Mouse (Mus musculus): ENCODE measurements around the gene Fkbp7. TPM values are rescaled to one million over a fixed set of nuclear protein-coding genes. Genes with fewer than 3 reads are reported as not detected.
A peak's percentile ranks its signal among the peaks of the same experiment; 100 is the strongest.

The Fkbp7 gene
- polyA plus RNA-seq, 1 experiment from 2014 or later: 14.1 TPM

GRCm38 (mm10) chr2:76682301-76682700 is 9.4 kb upstream of the Fkbp7 start:
- Histone ChIP-seq H3K36me3 (peaks cover 57% of the 10 kb centered on the region), H3K9ac (no peak overlapping the region), H3K27me3 (no peaks in the 10 kb centered on the region), H3K27ac (replicated peaks) (no peak overlapping the region), H3K4me1 (replicated peaks) (peaks cover 3% of the 10 kb centered on the region; the same call in 1 of the 2 replicates), H3K4me2 (no peak overlapping the region), H3K9me3 (no peaks in the 10 kb centered on the region), H3K4me3 (no peak overlapping the region)
- WGBS: 85% methylated on average over 8 of the region's 8 CpGs
- no peak for ATAC-seq (ENCODE audit: low FRiP score, low read depth)

- 51% methylated on average over 13 of the region's 13 CpGs for WGBS
- Histone ChIP-seq H3K4me1 (replicated peaks) (peaks cover 35% of the 10 kb centered on the region), H3K9me3 (no peaks in the 10 kb centered on the region), H3K9ac (peak overlapping the region; percentile 81), H3K4me3 (peak overlapping the region; percentile 95), H3K27me3 (no peaks in the 10 kb centered on the region), H3K4me2 (peak overlapping the region; percentile 81), H3K36me3 (peaks cover 6% of the 10 kb centered on the region; the same call in 1 of the 2 replicates), H3K27ac (replicated peaks) (no peak overlapping the region)
- ATAC-seq (ENCODE audit: low FRiP score, low read depth): no peak
Observed at GRCm38 (mm10) chr2:76676401-76677226, 3.7 kb upstream of the Fkbp7 start.

- 14% methylated on average over 4 of the region's 4 CpGs for WGBS
- Histone ChIP-seq H3K9me3 (no peaks in the 10 kb centered on the region), H3K27me3 (no peaks in the 10 kb centered on the region), H3K9ac (peak overlapping the region; percentile 81), H3K4me1 (replicated peaks) (peaks cover 39% of the 10 kb centered on the region), H3K36me3 (peaks cover 6% of the 10 kb centered on the region; the same call in 1 of the 2 replicates), H3K27ac (replicated peaks) (no peak overlapping the region), H3K4me2 (peak overlapping the region; percentile 81), H3K4me3 (peak overlapping the region; percentile 95)
- ATAC-seq (ENCODE audit: low FRiP score, low read depth): no peak
Observed at GRCm38 (mm10) chr2:76675949-76676348, 3.0 kb upstream of the Fkbp7 start.

- peak; percentile 72 for ATAC-seq (ENCODE audit: low FRiP score, low read depth)
- peaks cover 39% of the 10 kb centered on the region for H3K4me1 ChIP-seq (replicated peaks)
- peak overlapping the region; percentile 81 for H3K4me2 ChIP-seq
- H3K9me3 ChIP-seq: no peaks in the 10 kb centered on the region
- peaks cover 2% of the 10 kb centered on the region; the same call in 1 of the 2 replicates for H3K36me3 ChIP-seq
- H3K27ac ChIP-seq (replicated peaks): peak overlapping the region; percentile 81
- peak overlapping the region; percentile 95 for H3K4me3 ChIP-seq
- WGBS: 1% methylated on average over 31 of the region's 44 CpGs
- H3K27me3 ChIP-seq: no peaks in the 10 kb centered on the region
- H3K9ac ChIP-seq: peak overlapping the region; percentile 81
Observed at GRCm38 (mm10) chr2:76675451-76675850, 2.5 kb upstream of the Fkbp7 start.

- Histone ChIP-seq H3K27ac (replicated peaks) (peak within 1 kb of the TSS; percentile 81), H3K9ac (peak within 1 kb of the TSS; percentile 81), H3K4me1 (replicated peaks) (peaks cover 39% of the 10 kb centered on the region), H3K27me3 (no peaks in the 10 kb centered on the region), H3K36me3 (no peaks in the 10 kb centered on the region), H3K4me3 (peak within 1 kb of the TSS; percentile 95), H3K9me3 (no peaks in the 10 kb centered on the region), H3K4me2 (peak within 1 kb of the TSS; percentile 81)
- 4% methylated on average over 43 of the region's 52 CpGs for WGBS
- peak; percentile 87 for ATAC-seq (ENCODE audit: low FRiP score, low read depth)
Observed at GRCm38 (mm10) chr2:76674725-76675427, 2.0 kb upstream of the Fkbp7 start, which contains the start of gene Plekha3. TSS of gene Plekha3 (plus strand) at chr2:76675281.

GRCm38 (mm10) chr2:76673472-76674081 is 661 bp upstream of the Fkbp7 start:
- H3K4me2 ChIP-seq: peak overlapping the region; percentile 58
- peak overlapping the region; percentile 56 for H3K27ac ChIP-seq (replicated peaks)
- no peaks in the 10 kb centered on the region for H3K36me3 ChIP-seq
- H3K9ac ChIP-seq: no peak overlapping the region
- H3K4me3 ChIP-seq: peak overlapping the region; percentile 38
- H3K27me3 ChIP-seq: no peaks in the 10 kb centered on the region
- ATAC-seq (ENCODE audit: low FRiP score, low read depth): no peak
- WGBS: 31% methylated on average over 7 of the region's 7 CpGs
- H3K4me1 ChIP-seq (replicated peaks): peaks cover 40% of the 10 kb centered on the region
- H3K9me3 ChIP-seq: no peaks in the 10 kb centered on the region

GRCm38 (mm10) chr2:76672134-76672745 is 676 bp downstream of the Fkbp7 start:
- peak overlapping the region; percentile 37 for H3K9ac ChIP-seq
- peak overlapping the region; percentile 38 for H3K4me3 ChIP-seq
- no peaks in the 10 kb centered on the region for H3K27me3 ChIP-seq
- H3K4me2 ChIP-seq: peak overlapping the region; percentile 58
- no peaks in the 10 kb centered on the region for H3K36me3 ChIP-seq
- WGBS: 38% methylated on average over 9 of the region's 9 CpGs
- H3K27ac ChIP-seq (replicated peaks): peak overlapping the region; percentile 56
- ATAC-seq (ENCODE audit: low FRiP score, low read depth): no peak
- H3K9me3 ChIP-seq: no peaks in the 10 kb centered on the region
- peaks cover 39% of the 10 kb centered on the region for H3K4me1 ChIP-seq (replicated peaks)

- Histone ChIP-seq H3K27ac (replicated peaks) (no peak overlapping the region), H3K4me1 (replicated peaks) (peaks cover 34% of the 10 kb centered on the region), H3K36me3 (no peaks in the 10 kb centered on the region), H3K4me3 (peak overlapping the region; percentile 38), H3K4me2 (peak overlapping the region; percentile 58), H3K9ac (no peak overlapping the region), H3K9me3 (no peaks in the 10 kb centered on the region), H3K27me3 (no peaks in the 10 kb centered on the region)
- 82% methylated on average over 6 of the region's 6 CpGs for WGBS
- no peak for ATAC-seq (ENCODE audit: low FRiP score, low read depth)
Observed at GRCm38 (mm10) chr2:76671641-76672040, 1.3 kb downstream of the Fkbp7 start.

GRCm38 (mm10) chr2:76667200-76667599 is 5.7 kb downstream of the Fkbp7 start:
- H3K4me2 ChIP-seq: no peak overlapping the region
- no peak for ATAC-seq (ENCODE audit: low FRiP score, low read depth)
- H3K9ac ChIP-seq: no peak overlapping the region
- WGBS: 87% methylated on average over 5 of the region's 5 CpGs
- no peak overlapping the region for H3K4me3 ChIP-seq
- no peak overlapping the region for H3K27ac ChIP-seq (replicated peaks)
- peaks cover 13% of the 10 kb centered on the region for H3K4me1 ChIP-seq (replicated peaks)
- no peaks in the 10 kb centered on the region for H3K9me3 ChIP-seq
- H3K27me3 ChIP-seq: no peaks in the 10 kb centered on the region
- peaks cover 10% of the 10 kb centered on the region for H3K36me3 ChIP-seq

- no peak overlapping the region for H3K4me2 ChIP-seq
- no peak for ATAC-seq (ENCODE audit: low FRiP score, low read depth)
- WGBS: 96% methylated on average over 7 of the region's 7 CpGs
- H3K4me3 ChIP-seq: no peak overlapping the region
- H3K4me1 ChIP-seq (replicated peaks): 0 out of 2 replicates have a peak, but pooled peaks cover 3% of the 10 kb centered on the region
- H3K9ac ChIP-seq: no peak overlapping the region
- no peaks in the 10 kb centered on the region for H3K9me3 ChIP-seq
- no peak overlapping the region for H3K27ac ChIP-seq (replicated peaks)
- H3K36me3 ChIP-seq: peaks cover 10% of the 10 kb centered on the region
- no peaks in the 10 kb centered on the region for H3K27me3 ChIP-seq
Observed at GRCm38 (mm10) chr2:76665531-76665930, 7.4 kb downstream of the Fkbp7 start.

- Histone ChIP-seq H3K4me1 (replicated peaks) (no peaks in the 10 kb centered on the region), H3K36me3 (peaks cover 3% of the 10 kb centered on the region; the same call in 1 of the 2 replicates), H3K4me3 (no peak overlapping the region), H3K27ac (replicated peaks) (no peak overlapping the region), H3K27me3 (no peaks in the 10 kb centered on the region), H3K4me2 (no peak overlapping the region), H3K9ac (no peak overlapping the region), H3K9me3 (no peaks in the 10 kb centered on the region)
- 55% methylated on average over 6 of the region's 8 CpGs for WGBS
- ATAC-seq (ENCODE audit: low FRiP score, low read depth): no peak
Observed at GRCm38 (mm10) chr2:76659419-76659818, 13.5 kb downstream of the Fkbp7 start.
